Mouse (Mus musculus): Measurements from ENCODE around the gene Atg4b.

DNA sequence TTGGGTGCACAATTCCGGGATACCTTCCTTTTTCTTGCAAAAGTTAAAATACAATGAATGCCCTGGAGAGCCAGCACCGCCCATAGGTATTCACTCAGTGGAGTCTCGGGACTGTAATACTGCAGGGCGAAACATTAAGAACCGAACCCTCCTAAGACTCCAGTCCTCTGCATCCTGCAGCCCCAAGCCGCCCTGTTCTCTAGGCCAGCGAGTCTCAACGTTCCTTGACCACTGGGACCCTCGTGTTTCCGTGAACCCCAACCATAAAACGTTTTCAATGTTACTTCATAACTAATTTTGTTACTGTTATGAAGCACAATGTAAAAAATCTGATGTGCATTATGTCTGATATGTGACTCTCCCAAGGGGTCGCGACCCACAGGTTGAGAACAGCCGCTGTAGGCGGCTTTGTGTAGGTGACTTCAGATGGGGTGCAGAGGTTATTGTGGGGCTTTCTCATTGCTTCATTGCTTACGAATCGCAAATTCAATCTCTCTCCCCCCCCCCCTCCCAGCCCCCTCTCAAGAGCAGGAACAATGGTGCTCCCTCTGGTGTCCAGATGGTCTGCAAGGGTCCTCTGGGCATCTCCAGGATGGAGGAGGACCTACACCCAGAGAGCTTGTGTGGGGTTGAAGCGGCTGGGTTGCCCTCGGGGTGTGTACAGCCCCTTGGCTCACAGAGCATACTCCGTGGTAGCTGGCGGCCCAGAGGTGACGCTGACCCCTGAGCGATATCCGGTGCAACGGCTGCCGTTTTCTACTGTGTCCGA, 74.7 kb downstream of the Atg4b start:
- TF ChIP-seq POLR2A (IDR thresholded peaks at IDR 0.05; ENCODE audit: extremely low read depth, insufficient read depth, low read length) (no peak), CTCF (IDR thresholded peaks at IDR 0.05; ENCODE audit: low read depth, low read length) (no peak)
